Mouse (Mus musculus) midbrain, postnatal 0 days (tissue): ENCODE measurements at regions not wholly inside any gene's neighbourhood (a gene's known extent, or its start where the extent isn't known, plus 50 kb on each side); places are given as distances from the start of the nearest gene placed in this dataset.

ENCODE experiments used
- ATAC-seq: fragments of 200-750 bp; cut with Nextera tagmentation; 2 replicates; pipeline ENCODE4 v1.8.0; 2017; ENCODE audit warnings: moderate number of reproducible peaks, mild to moderate bottlenecking, moderate TSS enrichment, moderate library complexity; ENCODE audit not compliant: low FRiP score
- DNase-seq: peaks from one replicate; pipeline ENCODE4 v3.0.0-alpha.2; 2015; ENCODE audit warnings: low spot score
- H3K27ac ChIP-seq: fragments of 300-500 bp; sonication (generic); 2 replicates; pipeline ENCODE4 v1.5.1; 2014; ENCODE audit warnings: low read depth, mild to moderate bottlenecking, low read length, mixed read lengths
- H3K27me3 ChIP-seq: fragments of 300-500 bp; sonication (generic); 2 replicates; pipeline ENCODE4 v1.6.1; 2014; ENCODE audit warnings: low read length, control low read depth, mixed read lengths; ENCODE audit not compliant: insufficient read depth
- H3K36me3 ChIP-seq: fragments of 300-500 bp; sonication (generic); 2 replicates; pipeline ENCODE4 v1.6.1; 2014; ENCODE audit warnings: low read length, control low read depth, mixed read lengths; ENCODE audit not compliant: insufficient read depth
- H3K4me1 ChIP-seq: fragments of 300-500 bp; sonication (generic); 2 replicates; pipeline ENCODE4 v1.6.1; 2014; ENCODE audit warnings: mild to moderate bottlenecking, control low read depth, antibody characterized with exemption, low read length, mixed read lengths; ENCODE audit not compliant: insufficient read depth
- H3K4me2 ChIP-seq: fragments of 300-500 bp; sonication (generic); 2 replicates; pipeline ENCODE4 v1.6.1; 2014; ENCODE audit warnings: low read depth, mild to moderate bottlenecking, low read length, mixed read lengths; ENCODE audit not compliant: poor library complexity, severe bottlenecking
- H3K4me3 ChIP-seq: fragments of 300-500 bp; sonication (generic); 2 replicates; pipeline ENCODE4 v1.5.1; 2014; ENCODE audit warnings: low read depth, mild to moderate bottlenecking, low read length, moderate library complexity
- H3K9ac ChIP-seq: fragments of 300-500 bp; sonication (generic); replicated peaks from 2 replicates; pipeline ENCODE4 v1.6.1; 2014; ENCODE audit warnings: mild to moderate bottlenecking, low read length, moderate library complexity, mixed read lengths; ENCODE audit not compliant: poor library complexity, severe bottlenecking
- H3K9me3 ChIP-seq: fragments of 300-500 bp; sonication (generic); 2 replicates; pipeline ENCODE4 v1.6.1; 2016; ENCODE audit warnings: low read length, control low read depth
- CTCF ChIP-seq: IDR thresholded peaks from 2 replicates; pipeline ENCODE4 v1.5.1; 2016; ENCODE audit warnings: antibody characterized with exemption, mild to moderate bottlenecking
- WGBS: fragments of 180-500 bp; shearing (Covaris S2); extraction: QIAGEN DNeasy Blood & Tissue Kit; methylation state at CpG from one replicate; pipeline ENCODE4 v1.1.7; 2014; 5-methylcytosine and 5-hydroxymethylcytosine counted together

GRCm38 (mm10) chr4:127469877-127470276 lies 111.9 kb upstream of the Gjb5 start:
- Histone ChIP-seq H3K4me1 (no peaks in the 10 kb centered on the region), H3K27ac (no peak overlapping the region), H3K9me3 (no peaks in the 10 kb centered on the region), H3K27me3 (no peaks in the 10 kb centered on the region), H3K4me3 (no peak overlapping the region), H3K9ac (no peak overlapping the region), H3K4me2 (no peak overlapping the region), H3K36me3 (no peaks in the 10 kb centered on the region)
- DNase-seq (no peak), ATAC-seq (no peak)
- TF ChIP-seq CTCF: no peak
- WGBS: 87% methylated on average over 7 of the region's 7 CpGs

GRCm38 (mm10) chr4:127454511-127455119 lies 96.6 kb upstream of the Gjb5 start:
- H3K27ac ChIP-seq: no peak overlapping the region
- ATAC-seq: no peak
- no peaks in the 10 kb centered on the region for H3K36me3 ChIP-seq
- H3K4me3 ChIP-seq: no peak overlapping the region
- H3K9ac ChIP-seq: no peak overlapping the region
- no peaks in the 10 kb centered on the region for H3K9me3 ChIP-seq
- H3K4me2 ChIP-seq: no peak overlapping the region
- DNase-seq: peak; percentile 14
- no peaks in the 10 kb centered on the region for H3K27me3 ChIP-seq
- H3K4me1 ChIP-seq: no peaks in the 10 kb centered on the region
- no peak for TF ChIP-seq CTCF
- WGBS: 88% methylated on average over 11 of the region's 11 CpGs

- Histone ChIP-seq H3K9me3 (no peaks in the 10 kb centered on the region), H3K4me1 (no peaks in the 10 kb centered on the region), H3K27me3 (no peaks in the 10 kb centered on the region), H3K36me3 (no peaks in the 10 kb centered on the region), H3K4me2 (no peak overlapping the region), H3K27ac (no peak overlapping the region), H3K9ac (no peak overlapping the region), H3K4me3 (no peak overlapping the region)
- no peak for ATAC-seq
- WGBS: 67% methylated on average over 8 of the region's 8 CpGs
- DNase-seq: no peak
- no peak for TF ChIP-seq CTCF
Measured at GRCm38 (mm10) chr4:127452081-127452480, 94.1 kb upstream of the Gjb5 start.

GRCm38 (mm10) chr4:127445300-127445699 lies 87.3 kb upstream of the Gjb5 start:
- H3K4me3 ChIP-seq: no peak overlapping the region
- H3K27ac ChIP-seq: no peak overlapping the region
- H3K9ac ChIP-seq: no peak overlapping the region
- no peaks in the 10 kb centered on the region for H3K9me3 ChIP-seq
- DNase-seq (no peak), ATAC-seq (no peak)
- H3K27me3 ChIP-seq: no peaks in the 10 kb centered on the region
- TF ChIP-seq CTCF: peak; percentile 32; the same call in 1 of the 2 replicates
- H3K4me1 ChIP-seq: no peaks in the 10 kb centered on the region
- WGBS: 66% methylated on average over 3 of the region's 3 CpGs
- H3K4me2 ChIP-seq: no peak overlapping the region
- no peaks in the 10 kb centered on the region for H3K36me3 ChIP-seq

- 100% methylated on average over 1 of the region's 1 CpGs for WGBS
- Histone ChIP-seq H3K27me3 (no peaks in the 10 kb centered on the region), H3K9me3 (no peaks in the 10 kb centered on the region), H3K36me3 (no peaks in the 10 kb centered on the region), H3K4me2 (no peak overlapping the region), H3K4me3 (no peak overlapping the region), H3K4me1 (no peaks in the 10 kb centered on the region), H3K9ac (no peak overlapping the region), H3K27ac (no peak overlapping the region)
- no peak for TF ChIP-seq CTCF
- ATAC-seq (no peak), DNase-seq (no peak)
Measured at GRCm38 (mm10) chr4:127444056-127444455, 86.1 kb upstream of the Gjb5 start.

- Histone ChIP-seq H3K4me1 (no peaks in the 10 kb centered on the region), H3K4me3 (no peak overlapping the region), H3K4me2 (no peak overlapping the region), H3K9me3 (no peaks in the 10 kb centered on the region), H3K9ac (no peak overlapping the region), H3K27ac (no peak overlapping the region), H3K27me3 (no peaks in the 10 kb centered on the region), H3K36me3 (no peaks in the 10 kb centered on the region)
- TF ChIP-seq CTCF: no peak
- ATAC-seq (no peak), DNase-seq (no peak)
- WGBS: 58% methylated on average over 4 of the region's 4 CpGs
Measured at GRCm38 (mm10) chr4:127442001-127442400, 84.0 kb upstream of the Gjb5 start.
